Mouse (Mus musculus) heart, adult 2 months (tissue): ENCODE measurements around the gene Plk2.

ENCODE experiments used
- CTCF ChIP-seq: fragments of 200-600 bp; IDR thresholded peaks from 2 replicates; pipeline ENCODE4 v1.8.1; 2022; ENCODE audit warnings: antibody characterized with exemption, mild to moderate bottlenecking, moderate library complexity
- POLR2A ChIP-seq: fragments of 200-500 bp; IDR thresholded peaks from 2 replicates; pipeline ENCODE4 v1.6.1; 2011; ENCODE audit warnings: mild to moderate bottlenecking, low read depth, low read length, control low read depth; ENCODE audit not compliant: insufficient read depth

DNA sequence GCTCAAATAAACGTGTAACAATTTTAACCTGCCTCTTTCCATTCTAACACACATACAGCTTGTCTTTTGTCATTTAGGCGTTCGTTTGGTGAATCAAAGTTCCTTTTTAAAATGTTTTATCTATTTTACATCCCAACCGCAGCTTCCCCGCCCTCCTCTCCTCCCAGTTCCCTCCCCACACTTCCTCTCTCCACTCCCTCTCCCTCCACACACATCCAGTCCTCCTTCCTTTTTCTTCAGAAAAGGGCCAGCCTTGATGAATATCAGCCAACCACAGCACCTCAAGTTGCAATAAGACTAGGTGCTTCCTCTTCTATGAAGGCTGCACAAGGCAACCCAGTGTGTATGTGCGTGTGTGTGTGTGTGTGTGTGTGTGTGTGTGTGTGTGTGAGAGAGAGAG, 10.3 kb upstream of the Plk2 start:
- TF ChIP-seq CTCF (no peak), POLR2A (no peak)
